Mouse (Mus musculus) hindbrain, postnatal 0 days (tissue): Measurements from ENCODE around the gene Dnal4. TPM values are rescaled to one million over a fixed set of nuclear protein-coding genes. Genes with fewer than 3 reads are reported as not detected.
"Not testable (repeated sequence)": the region's sequence is repeated elsewhere in the genome, so short reads cannot be mapped to it uniquely, and the experiment has no call there.

Source experiments
- ATAC-seq: fragments of 200-750 bp; cut with Nextera tagmentation; 2 replicates; pipeline ENCODE4 v1.8.0; 2017; ENCODE audit warnings: mild to moderate bottlenecking, moderate TSS enrichment, moderate library complexity
- DNase-seq: peaks from one replicate; pipeline ENCODE4 v3.0.0-alpha.2; 2015; ENCODE audit warnings: low spot score
- H3K27ac ChIP-seq: fragments of 300-500 bp; sonication (generic); 2 replicates; pipeline ENCODE4 v1.5.1; 2014; ENCODE audit warnings: mild to moderate bottlenecking
- H3K27me3 ChIP-seq: fragments of 300-500 bp; sonication (generic); 2 replicates; pipeline ENCODE4 v1.6.1; 2014; ENCODE audit warnings: low read length, mixed read lengths; ENCODE audit not compliant: insufficient read depth
- H3K36me3 ChIP-seq: fragments of 300-500 bp; sonication (generic); 2 replicates; pipeline ENCODE4 v1.6.1; 2014; ENCODE audit warnings: low read length, mixed read lengths; ENCODE audit not compliant: insufficient read depth
- H3K4me1 ChIP-seq: fragments of 300-500 bp; sonication (generic); 2 replicates; pipeline ENCODE4 v1.6.1; 2014; ENCODE audit warnings: antibody characterized with exemption, low read length, mixed read lengths; ENCODE audit not compliant: insufficient read depth
- H3K4me2 ChIP-seq: fragments of 300-500 bp; sonication (generic); 2 replicates; pipeline ENCODE4 v1.6.1; 2014; ENCODE audit warnings: low read depth, mild to moderate bottlenecking, low read length, moderate library complexity, mixed read lengths
- H3K4me3 ChIP-seq: fragments of 300-500 bp; sonication (generic); 2 replicates; pipeline ENCODE4 v1.5.1; 2014; ENCODE audit warnings: low read length
- H3K9ac ChIP-seq: fragments of 300-500 bp; sonication (generic); replicated peaks from 2 replicates; pipeline ENCODE4 v1.6.1; 2014; ENCODE audit warnings: mild to moderate bottlenecking, low read length, moderate library complexity, mixed read lengths
- H3K9me3 ChIP-seq: fragments of 300-500 bp; sonication (generic); 2 replicates; pipeline ENCODE4 v1.6.1; 2016; ENCODE audit warnings: low read length, mixed read lengths
- CTCF ChIP-seq: IDR thresholded peaks from 2 replicates; pipeline ENCODE4 v1.5.1; 2016; ENCODE audit warnings: antibody characterized with exemption, control low read depth, low read depth
- WGBS: fragments of 180-500 bp; shearing (Covaris S2); extraction: QIAGEN DNeasy Blood & Tissue Kit; methylation state at CpG from one replicate; pipeline ENCODE4 v1.1.7; 2014; 5-methylcytosine and 5-hydroxymethylcytosine counted together
- polyA plus RNA-seq: library from polyadenylated mRNA; unstranded; fragments of >200 nt; fragmentation: Nextera tagmentation; extraction: Ambion mirVana; gene quantifications from 2 replicates; pipeline ENCODE4 v1.2.1, GENCODE M21; 2015
- total RNA-seq: library from RNA; depleted of rRNA; stranded (reverse); fragments of >200 nt; gene quantifications from 2 replicates; pipeline ENCODE4 v1.2.3, GENCODE M21; 2014

The Dnal4 gene
- total and polyA plus RNA-seq, 2 experiments from 2014 or later, result 50.3 to 54.0 TPM

DNA sequence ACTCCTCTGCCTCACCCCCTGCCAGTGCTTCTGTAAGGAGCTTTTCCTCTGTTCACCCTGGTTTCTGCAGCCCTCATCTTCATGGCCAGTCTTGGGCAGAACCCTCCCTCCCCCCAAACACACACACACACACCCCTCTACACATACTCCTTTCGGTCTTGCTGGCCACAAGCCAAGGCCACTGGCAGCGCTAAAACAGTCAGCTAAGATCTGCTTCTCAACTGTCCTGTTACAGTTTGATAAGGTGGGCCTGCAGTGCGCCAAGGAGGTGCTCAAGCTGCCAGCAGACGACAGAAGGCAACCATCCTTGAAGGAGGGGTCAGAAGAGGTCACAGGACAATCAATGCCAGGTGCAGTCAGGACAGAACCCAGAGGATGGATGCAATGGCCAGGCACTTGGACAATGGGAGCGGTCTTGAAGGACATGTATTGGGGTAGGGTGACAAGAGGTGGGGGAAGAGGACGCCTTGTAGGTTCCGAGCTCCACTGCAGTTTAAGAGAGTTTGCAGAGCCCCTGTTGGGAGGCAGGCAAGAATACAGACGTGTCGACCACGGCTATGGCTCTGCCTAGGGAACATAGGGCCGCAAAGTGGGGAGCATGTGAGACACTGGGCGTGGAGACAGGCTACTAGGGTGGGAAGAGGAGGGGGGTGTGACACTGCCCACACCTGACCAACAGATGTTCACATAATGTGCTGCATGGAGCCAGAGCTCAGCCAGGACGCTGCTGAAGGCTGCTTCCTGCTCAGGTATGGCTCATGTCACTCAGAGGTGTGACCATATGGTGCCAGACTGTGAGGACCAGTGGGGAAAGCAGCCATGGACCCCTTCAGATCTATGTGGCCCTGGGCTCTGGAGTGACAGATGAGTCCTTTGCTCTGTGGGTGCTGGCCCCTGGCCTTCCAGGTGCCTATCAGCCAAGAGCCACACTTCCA lies 44.9 kb upstream of the Dnal4 start:
- Histone ChIP-seq H3K36me3 (0 out of 2 replicates have a peak, but pooled peaks cover 6% of the 10 kb centered on the region), H3K4me2 (no peak overlapping the region), H3K4me1 (no peaks in the 10 kb centered on the region; the same call in 1 of the 2 replicates), H3K4me3 (no peak overlapping the region), H3K9me3 (no peaks in the 10 kb centered on the region), H3K27ac (no peak overlapping the region), H3K9ac (no peak overlapping the region), H3K27me3 (no peaks in the 10 kb centered on the region)
- 69% methylated on average over 13 of the region's 13 CpGs for WGBS
- TF ChIP-seq CTCF, result no peak
- DNase-seq (no peak), ATAC-seq (no peak)

- no peak overlapping the region for H3K4me2 ChIP-seq
- no peak overlapping the region for H3K9ac ChIP-seq
- WGBS, result 88% methylated on average over 4 of the region's 4 CpGs
- H3K27ac ChIP-seq, result no peak overlapping the region
- ATAC-seq, result no peak
- H3K4me3 ChIP-seq, result no peak overlapping the region
- 0 out of 2 replicates have a peak, but pooled peaks cover 5% of the 10 kb centered on the region for H3K36me3 ChIP-seq
- no peaks in the 10 kb centered on the region for H3K4me1 ChIP-seq
- TF ChIP-seq CTCF, result peak; percentile 36; the same call in 1 of the 2 replicates
- DNase-seq, result no peak
- no peaks in the 10 kb centered on the region for H3K27me3 ChIP-seq
- H3K9me3 ChIP-seq, result no peaks in the 10 kb centered on the region
These were observed 40.7 kb upstream of the Dnal4 start for GRCm38 (mm10) chr15:79818325-79818724.

- no peaks in the 10 kb centered on the region for H3K27me3 ChIP-seq
- no peak for TF ChIP-seq CTCF
- H3K4me3 ChIP-seq, result no peak overlapping the region
- H3K9ac ChIP-seq, result no peak overlapping the region
- no peaks in the 10 kb centered on the region; the same call in 1 of the 2 replicates for H3K4me1 ChIP-seq
- H3K36me3 ChIP-seq, result no peaks in the 10 kb centered on the region
- no peaks in the 10 kb centered on the region for H3K9me3 ChIP-seq
- H3K27ac ChIP-seq, result no peak overlapping the region
- no peak overlapping the region for H3K4me2 ChIP-seq
- ATAC-seq, result no peak
- WGBS, result 36% methylated on average over 8 of the region's 8 CpGs
- DNase-seq, result no peak
These were observed 36.1 kb upstream of the Dnal4 start for GRCm38 (mm10) chr15:79813666-79814258.

GRCm38 (mm10) chr15:79812840-79813239 lies 35.2 kb upstream of the Dnal4 start:
- H3K9ac ChIP-seq, H3K27ac ChIP-seq, DNase-seq: not testable (repeated sequence)

GRCm38 (mm10) chr15:79810997-79811396 lies 33.3 kb upstream of the Dnal4 start:
- 74% methylated on average over 4 of the region's 4 CpGs for WGBS
- ATAC-seq, result no peak
- no peak for DNase-seq

More at GRCm38 (mm10) chr15:79812840-79813239, 35.2 kb upstream of the Dnal4 start:
- ATAC-seq, H3K27me3 ChIP-seq, H3K4me2 ChIP-seq, H3K4me1 ChIP-seq, H3K9me3 ChIP-seq, H3K36me3 ChIP-seq, H3K4me3 ChIP-seq: not testable (repeated sequence)
- 74% methylated on average over 2 of the region's 2 CpGs for WGBS

GRCm38 (mm10) chr15:79810061-79810460 lies 32.4 kb upstream of the Dnal4 start:
- ATAC-seq (no peak), DNase-seq (no peak)
- no peak overlapping the region for H3K4me3 ChIP-seq
- WGBS, result 40% methylated on average over 3 of the region's 3 CpGs
- H3K36me3 ChIP-seq, result no peaks in the 10 kb centered on the region
- no peak overlapping the region for H3K27ac ChIP-seq
- no peak overlapping the region for H3K4me2 ChIP-seq
- TF ChIP-seq CTCF, result no peak
- no peak overlapping the region for H3K9ac ChIP-seq
- H3K4me1 ChIP-seq, result peaks cover 1% of the 10 kb centered on the region; the same call in 1 of the 2 replicates
- H3K9me3 ChIP-seq, result no peaks in the 10 kb centered on the region
- H3K27me3 ChIP-seq, result no peaks in the 10 kb centered on the region

More at GRCm38 (mm10) chr15:79810997-79811396, 33.3 kb upstream of the Dnal4 start:
- Histone ChIP-seq H3K27me3 (no peaks in the 10 kb centered on the region), H3K4me2 (no peak overlapping the region), H3K4me3 (no peak overlapping the region), H3K9ac (no peak overlapping the region), H3K9me3 (no peaks in the 10 kb centered on the region), H3K4me1 (no peaks in the 10 kb centered on the region; the same call in 1 of the 2 replicates), H3K36me3 (no peaks in the 10 kb centered on the region), H3K27ac (no peak overlapping the region)
- no peak for TF ChIP-seq CTCF
